Mouse (Mus musculus) urinary bladder, postnatal 36 days (tissue): ENCODE measurements around the gene Syk.

ENCODE experiments used
- DNase-seq, 2 experiments: peaks; one replicate each; pipeline ENCODE4 v3.0.0; 2022; ENCODE audit warnings: low spot score in 2 of 2, mixed read lengths in 1 of 2

The Syk gene

DNA sequence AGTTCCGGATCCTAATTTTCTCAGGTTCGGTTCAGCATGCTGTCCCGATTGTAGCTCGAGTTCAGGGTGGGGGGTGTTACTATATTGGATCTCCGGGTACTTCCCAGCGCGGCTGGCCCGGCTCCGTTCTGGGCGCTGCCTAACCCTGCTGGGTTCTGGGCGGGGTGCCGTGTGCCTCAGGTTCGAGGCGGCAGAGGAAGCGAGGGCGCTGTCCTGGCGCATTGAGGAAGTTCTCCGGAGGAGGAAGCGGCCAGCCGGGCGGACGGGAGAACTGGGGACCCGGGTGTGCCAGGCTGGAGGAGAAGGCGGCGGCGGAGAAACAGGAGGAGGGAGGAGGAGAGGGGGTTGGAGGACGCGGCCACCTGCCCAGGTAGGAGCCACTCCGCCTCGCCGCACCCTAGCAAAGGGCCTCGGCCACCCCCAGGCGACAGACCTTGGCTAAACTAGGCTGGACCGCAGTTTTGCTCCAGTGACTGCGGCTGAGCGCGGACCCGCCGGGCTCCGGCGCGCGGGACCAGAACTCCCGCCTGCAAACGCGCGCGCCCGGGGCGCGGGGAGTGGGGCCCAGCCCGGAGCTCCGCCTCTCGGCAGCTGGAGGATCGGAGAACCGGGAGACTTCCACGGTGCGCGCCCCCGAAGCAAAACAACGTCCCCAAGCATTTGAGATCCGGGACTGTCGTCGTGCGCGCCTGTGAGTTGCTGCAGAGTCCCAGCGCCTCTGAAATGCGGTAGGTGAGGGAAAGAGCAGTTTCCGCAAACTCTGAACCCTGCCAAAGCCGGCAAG lies at the start of gene Syk:
TSS of gene Syk (plus strand) at position 296 of the 784 bp plus-strand sequence.
- DNase-seq, result peak; percentile 43 to 62

DNA sequence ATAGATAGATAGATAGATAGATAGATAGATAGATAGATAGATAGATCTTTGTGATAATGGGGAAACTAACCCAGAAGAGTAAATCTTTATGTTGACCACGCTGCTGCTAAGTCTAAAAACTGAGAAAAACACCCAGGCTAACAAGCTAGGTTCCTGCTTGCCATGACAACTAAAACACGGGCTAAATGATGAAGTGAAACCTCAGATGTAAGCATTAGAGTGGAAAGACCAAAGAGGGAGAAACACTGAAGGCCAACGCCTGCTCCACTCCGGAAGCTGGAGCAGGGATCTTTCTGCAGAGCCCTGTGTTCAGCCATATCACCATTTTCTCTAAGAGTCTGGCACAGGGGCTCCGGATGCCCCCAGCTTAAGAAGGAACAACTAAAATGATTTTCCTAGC lies 49.3 kb upstream of the Syk start:
- no peak for DNase-seq

DNA sequence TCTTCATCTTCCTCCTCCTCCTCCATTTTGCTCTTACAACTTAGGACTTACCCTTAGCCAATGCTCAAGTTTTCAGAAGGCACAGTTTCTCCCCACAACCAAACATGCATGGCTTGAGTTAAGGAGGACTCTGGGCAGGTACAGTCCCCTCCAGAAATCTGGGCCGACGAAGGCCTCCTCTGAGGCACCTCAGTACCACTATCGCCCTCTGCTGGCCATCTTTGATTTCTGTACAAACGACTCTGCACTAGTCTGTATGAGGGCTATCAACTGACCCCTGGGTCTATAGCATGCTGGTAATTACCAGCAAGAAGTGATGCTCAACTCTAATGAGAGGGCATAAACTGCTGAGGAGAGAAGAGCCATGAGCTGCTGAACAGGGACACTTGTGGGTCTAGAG lies 47.4 kb upstream of the Syk start:
- DNase-seq, result peak; percentile 37 to 48

DNA sequence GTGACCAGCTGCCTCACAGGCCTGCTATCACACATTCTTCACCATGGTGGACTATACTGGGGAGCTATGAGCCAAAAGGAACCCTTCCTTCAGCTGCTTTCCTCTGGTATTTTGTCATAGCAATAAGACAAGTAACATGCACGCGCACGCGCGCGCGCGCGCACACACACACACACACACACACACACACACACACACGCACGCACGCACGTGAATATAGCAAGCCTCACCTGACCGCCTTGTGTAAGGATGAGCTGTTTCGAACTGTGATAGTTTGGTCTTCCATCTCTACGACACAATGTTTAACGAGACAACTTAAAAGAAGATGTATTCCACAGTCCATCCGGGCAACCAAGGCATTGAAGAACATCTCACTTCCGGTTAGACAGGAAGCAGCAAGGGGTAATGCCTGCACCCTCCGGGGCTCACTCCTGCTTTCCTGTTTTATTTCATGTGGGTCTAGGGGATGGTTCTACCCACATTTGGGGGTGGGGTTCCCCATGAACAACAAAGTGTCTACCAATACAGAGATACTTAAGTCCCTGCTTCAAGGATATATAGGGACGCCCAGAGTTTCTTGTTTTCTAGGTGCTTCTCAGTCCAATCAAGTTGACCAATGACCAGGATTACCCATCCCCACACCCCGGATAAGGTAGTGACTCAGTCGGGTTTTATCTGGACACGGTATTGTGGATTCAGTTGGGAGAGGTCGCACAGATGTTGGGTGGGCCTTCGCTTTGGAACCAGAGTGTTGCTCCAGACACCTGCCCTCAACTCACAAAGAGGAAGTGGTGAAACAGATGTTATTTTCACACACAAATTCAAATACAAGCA lies 45.0 kb upstream of the Syk start:
- DNase-seq, result no peak

DNA sequence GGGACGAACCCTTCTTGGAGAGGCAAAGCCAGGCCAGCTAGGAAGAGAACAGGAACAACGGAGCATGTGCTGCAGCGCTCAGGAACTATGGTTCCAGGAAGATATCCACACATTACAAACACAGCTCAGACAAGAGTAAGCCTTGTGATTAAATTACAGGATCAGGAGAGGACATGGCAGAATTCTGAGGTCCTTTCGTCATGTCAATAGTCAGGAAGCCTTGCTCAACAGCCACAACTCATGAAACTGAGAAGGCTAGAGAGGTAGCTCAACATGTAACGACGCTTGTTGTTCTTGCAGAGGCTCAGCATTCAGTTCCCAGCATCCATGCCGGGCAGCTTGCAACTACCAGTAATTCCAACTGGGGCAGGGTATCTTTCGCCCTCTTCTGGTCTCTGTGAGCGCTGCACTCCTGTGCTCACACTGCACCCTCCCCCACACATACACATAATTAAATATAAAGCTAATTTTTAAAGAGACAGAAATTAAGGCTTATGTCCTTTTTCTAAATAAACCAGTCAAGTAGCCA lies 44.3 kb upstream of the Syk start:
- DNase-seq, result no peak

DNA sequence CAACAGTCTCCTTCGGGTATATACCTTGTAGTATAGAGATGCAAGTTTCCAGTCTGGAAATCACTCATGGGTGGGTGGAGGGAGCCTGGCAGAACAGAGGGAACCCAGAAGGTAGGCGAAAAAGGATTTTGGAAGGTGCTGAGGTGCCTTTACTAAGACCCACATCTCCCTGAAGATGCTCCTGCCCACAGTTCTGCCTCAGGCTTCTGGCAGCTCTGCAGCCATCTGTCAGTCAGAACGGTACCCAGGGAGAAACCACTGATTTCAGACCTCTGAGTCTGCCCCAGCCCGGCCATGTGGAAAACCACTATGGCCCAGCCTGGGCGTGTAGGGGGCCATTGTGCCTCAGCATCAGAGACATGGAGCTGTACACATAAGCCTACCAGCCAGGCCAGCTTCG lies 43.5 kb upstream of the Syk start:
- no peak for DNase-seq

DNA sequence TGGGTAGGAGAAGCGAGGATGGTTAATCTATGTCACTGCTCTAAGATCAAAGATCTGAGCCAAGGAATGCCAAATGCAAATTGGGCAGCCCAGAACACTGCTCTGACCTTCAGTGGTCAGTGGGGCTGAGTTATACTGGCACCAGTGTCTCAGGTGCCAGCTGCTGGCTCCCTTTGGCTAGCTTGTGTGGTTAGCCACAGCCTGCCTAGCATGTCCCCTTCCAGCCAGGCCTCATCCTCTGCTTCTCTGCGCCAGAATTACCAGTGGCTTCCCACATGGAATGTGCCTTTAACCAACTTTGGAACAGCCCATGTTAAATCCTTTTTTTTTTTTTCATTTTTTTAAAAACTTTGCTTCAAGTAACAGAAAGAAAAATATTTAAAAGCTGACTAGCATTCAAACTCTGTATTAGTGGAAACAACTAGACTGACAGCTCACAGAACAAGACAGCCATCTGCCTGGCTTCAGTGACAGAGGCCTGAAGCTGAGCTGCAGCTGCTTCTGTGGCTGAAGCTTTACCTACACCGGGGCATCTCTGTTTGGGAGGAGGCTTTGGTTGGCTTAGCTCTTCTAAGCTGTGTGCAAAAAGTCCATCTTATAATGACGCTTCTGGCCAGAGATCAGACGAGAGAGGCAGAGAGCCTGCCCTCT lies 41.5 kb upstream of the Syk start:
- no peak for DNase-seq

DNA sequence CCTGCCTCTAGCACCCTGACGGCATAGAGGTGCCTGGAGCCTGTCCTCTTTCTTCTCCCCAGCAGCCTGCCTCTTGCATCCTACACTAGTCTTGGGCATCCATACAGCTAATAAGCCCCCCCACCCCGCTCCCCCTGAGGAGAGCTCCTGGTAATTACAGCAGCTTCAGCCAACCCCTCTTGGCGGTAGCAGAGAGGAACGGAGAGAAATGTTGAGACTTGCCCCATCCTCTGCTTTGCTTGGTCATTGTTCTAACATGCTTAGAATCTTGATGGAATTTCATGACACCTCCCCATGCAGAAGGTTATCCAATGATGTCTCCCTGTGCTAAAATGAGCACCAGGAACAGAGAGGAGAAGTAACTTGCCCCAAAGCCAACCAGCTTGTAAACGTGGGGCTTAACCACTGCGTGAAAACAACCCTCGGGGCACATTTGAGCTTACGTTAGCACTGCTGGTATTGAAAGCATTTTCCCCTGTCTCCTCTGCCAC lies 40.9 kb upstream of the Syk start:
- DNase-seq, result no peak

DNA sequence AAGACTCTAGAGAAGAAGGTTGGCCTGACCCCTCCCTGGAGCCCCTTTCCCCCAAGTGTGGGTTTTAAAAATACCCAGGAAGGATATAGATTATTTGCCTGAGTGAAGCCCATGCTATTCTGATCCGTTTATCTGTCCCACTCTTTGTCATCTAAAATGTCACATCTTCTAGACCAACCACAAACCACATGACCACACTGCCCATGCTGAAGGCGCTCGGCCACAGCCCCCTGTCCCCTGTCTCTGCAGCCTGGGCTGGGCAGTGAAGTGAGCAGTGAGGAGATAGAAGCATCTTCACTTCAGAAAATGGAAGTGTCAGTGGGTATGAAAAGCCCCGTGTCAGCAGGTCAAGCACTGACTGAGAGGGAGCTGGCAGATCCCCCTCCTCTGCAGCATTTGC lies 40.3 kb upstream of the Syk start:
- no peak for DNase-seq

DNA sequence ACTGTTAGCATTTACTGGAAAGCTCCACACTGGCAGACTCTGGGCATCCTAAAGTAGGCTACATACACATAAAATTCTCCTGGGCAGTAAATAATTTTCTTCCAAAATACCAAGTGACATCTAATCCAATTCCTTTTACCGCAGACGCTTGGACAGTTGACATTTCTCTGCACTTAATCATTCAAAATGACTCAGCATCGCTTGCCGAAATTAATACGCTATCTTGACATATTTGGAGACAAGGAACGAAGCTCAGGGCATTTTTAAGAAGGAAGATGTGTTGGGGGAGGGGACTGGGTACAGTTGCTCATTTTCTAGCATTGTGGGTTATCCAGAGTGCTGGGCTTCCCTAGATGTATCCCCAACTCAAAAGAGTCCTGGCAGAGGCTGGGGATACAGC lies 36.7 kb upstream of the Syk start:
- no peak for DNase-seq

DNA sequence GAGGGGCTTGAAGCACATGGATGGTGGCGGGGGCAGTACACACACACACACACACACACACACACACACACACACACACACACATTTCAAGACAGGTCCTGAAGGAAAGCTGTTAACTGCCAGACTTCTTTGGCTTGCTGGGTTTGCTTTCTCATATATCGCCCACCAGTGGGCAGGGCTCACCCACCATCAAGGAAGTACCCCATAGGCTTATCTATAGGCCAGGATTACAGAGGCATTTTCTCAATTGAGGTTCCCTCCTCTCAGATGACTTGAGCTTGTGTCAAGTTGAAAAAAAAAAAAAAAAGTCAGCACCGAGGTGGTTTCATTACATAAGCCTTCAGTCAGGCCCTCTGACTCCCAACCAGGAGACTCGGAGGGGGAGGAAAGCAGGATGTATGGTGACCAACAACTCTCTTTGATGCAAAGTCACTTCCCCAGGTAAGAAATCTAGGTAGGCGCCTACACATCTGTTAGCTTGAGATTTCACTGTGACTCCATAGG lies 32.2 kb upstream of the Syk start:
- no peak for DNase-seq

DNA sequence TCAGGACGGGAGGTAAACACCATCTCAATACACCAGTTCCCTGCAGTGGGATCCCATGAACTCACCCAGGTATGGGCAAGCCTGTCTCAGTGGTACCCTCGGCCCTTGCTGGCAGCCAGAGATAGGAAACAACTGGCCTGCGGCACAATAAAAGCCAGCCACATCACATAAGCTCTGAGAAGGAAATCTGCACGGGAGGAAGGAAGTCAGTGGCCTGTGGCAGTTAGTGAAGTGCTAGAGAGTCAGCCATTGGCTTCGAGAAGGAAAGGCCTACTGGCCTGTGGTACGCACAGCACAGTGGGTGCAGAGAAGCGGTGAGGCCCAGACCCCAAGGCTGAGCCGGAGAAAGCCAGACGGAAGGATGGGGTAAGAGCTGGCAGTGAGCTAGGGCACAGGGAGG lies 31.7 kb upstream of the Syk start:
- no peak for DNase-seq

DNA sequence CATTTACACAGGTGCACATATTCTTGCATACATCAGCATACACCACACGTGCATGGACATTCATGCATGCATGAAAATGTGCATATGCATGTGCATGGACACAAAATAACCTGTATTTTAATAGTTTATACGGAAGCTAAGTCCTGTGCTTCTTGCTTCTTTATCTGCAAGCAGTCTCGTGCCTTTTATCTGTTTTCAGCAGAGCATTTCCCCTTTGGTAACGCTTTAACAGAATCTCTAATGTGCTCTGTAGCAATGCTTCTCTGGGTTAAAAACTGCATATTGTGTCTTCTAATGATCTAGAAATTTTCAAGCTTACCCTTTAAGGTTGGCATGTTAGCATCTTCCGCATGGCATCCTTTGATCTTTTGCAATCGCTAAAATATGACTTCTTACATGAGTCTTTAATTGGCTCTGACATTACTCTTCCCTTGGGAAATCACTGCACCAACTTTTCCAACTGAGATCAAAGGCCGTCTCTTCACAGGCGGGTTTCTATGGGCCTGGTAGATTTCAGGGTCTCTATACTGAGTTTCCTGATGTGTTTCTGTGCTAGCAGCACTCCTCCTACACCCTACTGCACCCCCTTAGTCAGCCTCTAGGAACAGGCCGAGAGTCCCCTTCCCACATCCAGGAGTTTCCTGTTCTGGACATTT lies 30.0 kb upstream of the Syk start:
- no peak for DNase-seq

DNA sequence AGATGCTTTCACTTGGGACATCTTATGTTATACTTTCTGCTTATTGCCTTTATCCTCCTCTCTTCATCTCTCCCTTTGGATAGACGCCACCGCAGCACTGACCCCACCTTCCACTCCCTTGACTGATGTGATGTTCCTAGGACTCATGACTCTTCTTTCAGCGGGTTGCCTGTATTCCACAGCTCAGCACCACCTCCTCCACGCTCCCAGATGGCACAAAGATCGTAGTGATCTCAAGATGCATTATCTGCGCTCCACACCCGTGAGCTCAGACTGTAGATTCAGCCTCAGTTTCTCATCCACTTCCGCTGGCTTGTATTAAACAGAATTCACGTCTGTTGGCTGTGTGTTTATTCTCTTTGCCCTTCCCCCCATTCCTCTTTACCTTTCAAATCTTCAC lies 28.3 kb upstream of the Syk start:
- no peak for DNase-seq

DNA sequence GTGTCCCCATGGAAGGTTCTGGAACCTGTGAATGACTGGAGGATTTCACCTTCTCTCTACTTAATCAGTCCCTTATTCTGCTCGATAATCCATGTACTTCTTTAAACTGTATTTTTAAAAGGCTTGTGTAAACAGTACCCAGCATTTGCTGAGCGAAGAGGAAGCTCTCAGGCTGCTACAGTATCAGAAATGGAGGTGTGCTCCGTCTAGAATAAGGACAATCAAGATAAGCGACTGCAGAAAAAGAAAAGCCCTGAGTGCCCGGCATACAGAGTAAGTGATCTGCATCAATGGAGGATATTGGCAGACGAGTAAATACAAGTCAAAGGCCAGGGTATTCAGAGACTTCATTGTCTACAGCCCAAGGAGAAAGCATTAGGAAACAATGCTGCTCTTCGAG lies 25.6 kb upstream of the Syk start:
- DNase-seq, result no peak

DNA sequence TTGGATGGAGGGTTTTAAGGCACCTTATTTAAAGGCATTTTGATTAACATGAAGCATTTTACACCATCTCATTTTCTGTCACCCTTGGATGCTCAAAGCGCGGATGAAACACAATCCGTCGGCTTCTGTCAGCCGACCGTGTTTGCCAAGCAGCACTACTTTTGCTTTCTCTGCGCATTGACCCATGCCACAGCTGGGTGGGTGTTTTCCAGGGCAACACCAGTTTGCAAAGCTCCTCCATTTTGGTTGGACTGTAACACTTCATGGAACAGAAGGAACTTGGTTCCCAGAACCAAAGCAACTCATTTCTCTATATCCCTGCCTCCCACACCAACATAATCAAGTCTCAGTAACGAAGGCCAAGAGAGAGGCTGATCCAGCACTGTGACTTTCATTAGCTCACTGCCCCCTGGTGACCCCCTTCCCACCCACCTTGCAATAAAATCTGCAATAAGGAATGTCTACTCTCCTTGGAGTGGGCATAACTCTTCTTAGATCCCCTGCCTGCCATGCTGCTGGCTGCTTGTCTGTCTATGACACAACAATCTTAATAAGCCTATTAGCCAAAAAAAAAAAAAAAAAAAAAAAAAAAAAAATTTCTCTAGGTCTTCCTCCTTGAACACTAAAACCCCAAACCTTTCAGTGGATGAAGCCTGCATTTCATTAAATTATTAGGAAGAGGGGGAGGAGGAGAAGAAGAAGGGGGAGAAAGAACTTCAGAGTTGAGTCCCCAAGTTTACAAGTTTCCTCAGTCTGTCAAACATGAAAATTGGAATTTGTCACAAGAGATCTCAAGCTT lies 21.4 kb upstream of the Syk start:
- no peak for DNase-seq

DNA sequence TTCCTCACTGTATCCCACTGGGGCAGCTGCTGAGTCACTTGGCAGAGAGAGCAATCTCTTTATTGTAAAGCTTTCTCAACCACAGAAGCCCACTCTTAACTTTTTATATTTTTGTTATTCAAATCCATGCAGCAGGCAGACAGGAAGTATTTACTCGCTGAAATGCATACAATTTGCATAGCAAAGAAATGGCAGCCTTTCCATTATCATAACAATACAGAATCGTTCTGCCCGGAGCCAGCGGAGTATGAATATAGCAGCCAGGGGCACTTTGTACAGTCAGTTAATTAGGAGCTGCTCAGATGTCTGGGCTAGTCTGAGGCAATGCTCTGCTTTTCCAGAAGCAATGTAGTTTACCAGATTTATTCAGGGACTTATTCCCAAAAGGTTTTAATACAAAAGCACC lies 20.8 kb upstream of the Syk start:
- DNase-seq, result no peak

DNA sequence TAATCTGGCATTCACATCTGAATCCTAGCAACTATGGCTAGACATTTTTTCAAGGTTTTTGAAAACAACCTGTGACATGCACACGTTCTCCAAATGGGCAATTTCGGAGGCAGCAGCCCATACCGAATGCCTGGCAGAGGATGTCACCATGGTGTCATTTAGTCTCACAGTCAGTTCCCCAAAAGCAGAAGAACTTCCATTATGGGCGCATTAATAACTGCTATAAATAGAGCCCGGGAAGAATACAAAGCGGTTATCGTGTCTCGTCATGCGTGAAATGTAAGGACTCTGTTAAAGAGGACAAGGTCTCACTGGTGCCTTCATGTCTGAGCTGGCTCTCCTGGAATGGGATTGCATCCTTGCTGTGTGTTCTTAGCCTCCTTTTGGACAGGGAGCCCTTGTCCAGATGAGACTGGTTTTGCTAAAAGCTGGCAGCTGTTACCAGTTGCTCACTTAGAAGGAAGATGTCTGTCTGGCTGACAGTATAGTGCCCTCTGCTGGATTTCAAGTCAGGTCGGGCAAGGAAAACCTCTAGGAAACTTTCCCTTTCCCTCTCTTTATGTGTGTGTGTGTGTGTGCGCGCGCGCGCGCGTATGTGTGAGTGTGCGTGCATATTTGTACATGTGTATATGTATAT lies 17.8 kb upstream of the Syk start:
- no peak for DNase-seq

DNA sequence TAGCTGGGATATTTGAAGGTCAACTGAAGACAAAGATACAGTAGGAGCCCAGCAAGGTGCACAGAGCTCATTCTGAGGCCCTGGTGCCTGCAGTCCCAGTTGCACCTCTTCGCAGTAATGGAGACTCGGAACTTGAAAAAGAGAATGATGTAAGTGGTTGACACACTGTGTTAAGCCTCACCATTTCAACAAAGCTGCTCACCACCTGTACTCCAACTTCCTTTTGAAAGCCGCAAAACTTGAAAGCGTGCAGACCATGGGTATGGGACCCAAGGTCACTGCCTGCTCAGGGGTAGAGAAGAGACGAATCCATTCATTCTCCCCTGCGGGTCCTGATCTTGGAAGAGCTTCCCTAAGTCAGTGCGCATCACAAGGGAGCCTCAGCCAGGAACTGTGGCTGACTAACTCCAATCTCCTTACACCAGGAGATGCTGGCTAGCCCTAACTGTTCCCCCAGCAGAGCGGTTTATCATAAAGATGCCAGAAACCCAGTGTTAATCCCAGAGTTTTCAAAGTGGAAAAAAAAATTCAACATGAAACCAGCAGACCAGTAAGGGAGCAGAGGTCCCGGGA lies 16.7 kb upstream of the Syk start:
- no peak for DNase-seq

DNA sequence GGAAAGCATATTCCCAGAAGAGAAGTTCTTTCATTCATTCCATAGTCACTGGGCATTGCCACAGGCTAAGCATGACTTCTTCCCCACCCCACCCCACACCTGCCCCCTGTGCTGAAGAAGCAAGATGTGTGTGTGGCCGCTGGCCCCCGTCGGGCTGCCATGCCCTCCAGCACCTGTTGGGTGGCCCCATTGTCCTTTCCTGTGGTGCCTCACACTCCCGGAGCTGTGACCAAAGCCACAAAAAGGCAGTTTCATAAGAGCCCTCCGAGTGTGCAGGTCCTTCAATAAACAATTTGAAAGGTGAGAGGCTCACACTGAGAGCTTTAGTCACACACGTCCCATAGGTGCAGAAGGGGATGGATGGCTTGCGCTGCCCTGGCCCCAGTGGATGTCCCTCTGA lies 16.2 kb upstream of the Syk start:
- no peak for DNase-seq
